Mouse (Mus musculus): ENCODE measurements around the gene D430042O09Rik. TPM values are rescaled to one million over a fixed set of nuclear protein-coding genes. Genes with fewer than 3 reads are reported as not detected.

D430042O09Rik gene
- total RNA-seq, 2 experiments from 2014 or later, result 5.3 to 6.2 TPM

DNA sequence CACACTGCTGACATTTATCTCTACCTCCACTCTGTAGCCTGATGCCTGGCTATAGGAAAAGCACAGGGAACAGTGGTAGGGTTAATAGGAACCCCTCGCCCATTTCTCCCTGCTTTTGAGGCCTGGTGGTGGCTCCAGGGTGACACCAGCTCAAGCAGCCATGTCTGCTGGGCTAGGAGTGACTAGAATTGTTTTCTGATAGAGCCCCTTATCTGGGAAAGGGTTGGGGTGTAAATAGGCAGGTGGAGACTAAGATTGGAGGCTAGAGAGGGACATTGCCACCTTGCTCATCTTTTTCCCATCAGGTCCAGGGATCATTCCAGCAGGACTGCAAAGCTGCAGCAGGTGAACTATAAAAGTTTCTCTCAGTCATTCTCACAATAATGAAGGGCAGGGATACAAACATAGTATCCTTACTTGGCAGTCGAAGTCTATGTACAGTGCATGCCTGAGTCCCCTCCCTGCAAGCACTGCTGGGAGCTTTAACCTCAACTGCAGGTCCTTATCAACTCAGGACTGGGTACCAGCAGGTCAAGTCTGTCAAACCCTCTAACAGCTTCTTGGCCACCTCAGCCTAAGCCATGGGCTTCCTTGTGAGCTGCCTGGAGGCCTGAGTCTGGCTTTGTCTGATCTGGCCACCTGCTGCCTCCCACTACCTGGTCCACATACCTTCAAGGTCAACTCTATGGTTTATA is 39.1 kb downstream of the D430042O09Rik start:
- intact Hi-C loops (cut with DNase I), result loop anchor here (1.0 kb wide), 1 partner anchor 343 kb away; no protein-coding TSS in a partner anchor
- H3K27ac ChIP-seq, result no peak overlapping the region
- no peak overlapping the region for H3K4me3 ChIP-seq
- DNase-seq, result no peak
- TF ChIP-seq CTCF (IDR thresholded peaks at IDR 0.05), result no peak

DNA sequence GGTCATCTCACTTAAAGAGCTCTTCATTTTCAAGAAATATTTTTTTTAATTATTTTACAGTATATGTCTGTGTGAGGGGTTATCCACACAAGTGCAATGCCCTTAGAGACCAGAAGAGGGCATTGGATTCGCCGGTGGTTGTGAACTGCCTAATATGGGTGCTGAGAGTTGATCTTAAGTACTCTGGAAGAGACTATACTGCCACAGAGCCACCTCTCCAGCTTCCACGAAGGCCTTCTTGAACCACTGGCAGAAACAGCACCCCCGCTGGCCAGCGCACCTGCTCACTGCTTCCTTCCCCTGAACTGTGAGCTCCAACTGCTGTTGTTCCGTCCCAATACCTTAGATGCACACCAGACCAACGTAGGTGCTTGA is 39.6 kb downstream of the D430042O09Rik start:
- intact Hi-C loops (cut with DNase I), result loop anchor here (1.0 kb wide), 1 partner anchor 342 kb away; no protein-coding TSS in a partner anchor
- Histone ChIP-seq H3K4me3 (no peak overlapping the region), H3K27ac (no peak overlapping the region)
- TF ChIP-seq CTCF (IDR thresholded peaks at IDR 0.05), result peak; percentile 49
- no peak for DNase-seq

DNA sequence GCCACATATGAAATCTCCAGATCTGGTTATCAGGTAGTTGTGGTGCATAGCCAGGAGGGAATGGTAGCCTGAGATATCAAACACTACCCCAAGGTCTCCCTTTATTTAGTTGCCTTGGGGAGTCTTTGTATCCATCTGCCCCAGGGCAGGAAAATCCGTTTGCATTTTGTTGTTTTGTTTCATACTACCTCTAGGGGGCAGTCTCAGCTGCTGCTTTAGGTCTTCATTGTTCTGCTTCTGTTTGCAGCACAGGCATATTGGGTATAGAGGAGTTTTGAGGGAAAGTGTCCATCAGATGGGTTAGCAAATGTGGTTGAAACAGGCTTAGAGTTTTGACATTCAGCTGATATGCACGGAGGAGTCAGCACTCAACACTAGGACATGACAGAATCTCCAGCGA is 40.5 kb downstream of the D430042O09Rik start:
- peak; percentile 72 for TF ChIP-seq CTCF (IDR thresholded peaks at IDR 0.05)
- Histone ChIP-seq H3K4me3 (no peak overlapping the region), H3K27ac (no peak overlapping the region)
- intact Hi-C loops (cut with DNase I), result no loop called here
- DNase-seq, result no peak

DNA sequence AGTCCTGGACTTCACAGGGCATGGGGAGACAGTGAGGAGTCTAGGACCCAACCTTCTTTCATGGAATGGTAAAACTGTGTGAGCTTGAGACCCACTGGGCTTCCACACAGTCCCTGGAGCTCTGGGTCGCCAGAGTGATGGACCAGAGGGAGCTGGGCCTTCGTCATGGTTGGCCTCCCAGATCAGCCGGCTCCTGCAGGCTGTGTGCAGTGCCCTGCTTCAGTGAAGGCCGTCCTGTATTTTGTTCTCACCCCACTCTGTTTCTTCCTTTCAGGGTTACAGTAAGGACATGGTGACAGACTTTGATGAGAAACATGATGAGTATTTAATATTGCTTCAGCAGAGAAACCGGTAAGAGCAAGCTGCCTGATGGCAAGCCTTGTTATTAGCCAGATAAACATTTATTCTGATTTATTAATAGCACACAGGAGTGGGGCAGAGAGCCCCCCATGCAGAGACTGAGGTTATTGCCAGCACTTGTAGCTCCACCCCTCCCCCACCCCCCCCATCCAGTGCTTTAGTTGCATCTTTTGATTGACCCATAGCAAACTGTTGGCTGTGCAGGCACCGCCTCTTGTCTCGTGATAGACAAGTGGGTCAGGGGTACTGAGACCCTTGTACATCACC is 45.1 kb downstream of the D430042O09Rik start:
- Histone ChIP-seq H3K4me3 (no peak overlapping the region), H3K27ac (no peak overlapping the region)
- no peak for DNase-seq
- no peak for TF ChIP-seq CTCF (IDR thresholded peaks at IDR 0.05)
- intact Hi-C loops (cut with DNase I), result no loop called here

DNA sequence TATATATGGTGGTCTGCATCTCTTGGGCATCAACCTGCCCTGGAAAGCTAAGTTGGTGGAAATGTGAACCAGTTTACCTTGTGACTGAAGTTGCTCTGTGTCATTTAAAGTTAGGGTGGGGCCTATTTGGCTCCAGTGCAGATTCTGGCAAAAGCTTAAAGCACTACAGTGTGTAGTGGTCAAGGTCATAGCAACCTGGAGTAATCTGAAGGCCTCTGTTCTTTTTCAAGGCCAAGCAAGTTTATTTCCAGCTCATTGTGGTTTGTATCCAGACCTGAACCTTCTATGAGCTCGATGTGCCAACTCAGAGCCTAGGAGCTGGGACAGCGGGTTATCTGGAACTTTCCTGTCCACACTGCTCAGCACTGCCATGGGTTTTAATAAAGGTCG is 45.6 kb downstream of the D430042O09Rik start:
- no peak for TF ChIP-seq CTCF (IDR thresholded peaks at IDR 0.05)
- DNase-seq, result no peak
- no peak overlapping the region for H3K27ac ChIP-seq
- intact Hi-C loops (cut with DNase I), result no loop called here
- no peak overlapping the region for H3K4me3 ChIP-seq

DNA sequence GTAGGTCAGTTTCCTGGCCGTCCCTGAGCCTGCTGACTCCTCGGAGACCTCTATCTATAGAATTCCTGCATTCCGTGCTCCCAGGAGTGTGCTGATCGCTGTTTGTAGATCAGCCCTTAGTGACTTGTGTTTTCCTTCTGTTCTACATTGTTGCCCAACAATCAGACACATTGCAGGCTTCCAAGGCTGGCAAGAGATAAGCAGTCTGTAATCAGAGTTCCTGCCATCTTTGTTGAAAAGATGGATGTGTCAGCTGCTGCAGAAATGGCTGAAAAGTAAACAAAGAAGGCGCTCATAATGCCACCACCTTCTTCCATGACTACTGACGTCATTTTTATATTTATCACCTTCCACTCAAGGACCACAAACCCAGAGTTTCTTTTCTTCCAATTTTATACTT is 49.1 kb downstream of the D430042O09Rik start:
- intact Hi-C loops (cut with DNase I), result no loop called here
- DNase-seq, result no peak
- H3K27ac ChIP-seq, result no peak overlapping the region
- no peak for TF ChIP-seq CTCF (IDR thresholded peaks at IDR 0.05)
- no peak overlapping the region for H3K4me3 ChIP-seq

DNA sequence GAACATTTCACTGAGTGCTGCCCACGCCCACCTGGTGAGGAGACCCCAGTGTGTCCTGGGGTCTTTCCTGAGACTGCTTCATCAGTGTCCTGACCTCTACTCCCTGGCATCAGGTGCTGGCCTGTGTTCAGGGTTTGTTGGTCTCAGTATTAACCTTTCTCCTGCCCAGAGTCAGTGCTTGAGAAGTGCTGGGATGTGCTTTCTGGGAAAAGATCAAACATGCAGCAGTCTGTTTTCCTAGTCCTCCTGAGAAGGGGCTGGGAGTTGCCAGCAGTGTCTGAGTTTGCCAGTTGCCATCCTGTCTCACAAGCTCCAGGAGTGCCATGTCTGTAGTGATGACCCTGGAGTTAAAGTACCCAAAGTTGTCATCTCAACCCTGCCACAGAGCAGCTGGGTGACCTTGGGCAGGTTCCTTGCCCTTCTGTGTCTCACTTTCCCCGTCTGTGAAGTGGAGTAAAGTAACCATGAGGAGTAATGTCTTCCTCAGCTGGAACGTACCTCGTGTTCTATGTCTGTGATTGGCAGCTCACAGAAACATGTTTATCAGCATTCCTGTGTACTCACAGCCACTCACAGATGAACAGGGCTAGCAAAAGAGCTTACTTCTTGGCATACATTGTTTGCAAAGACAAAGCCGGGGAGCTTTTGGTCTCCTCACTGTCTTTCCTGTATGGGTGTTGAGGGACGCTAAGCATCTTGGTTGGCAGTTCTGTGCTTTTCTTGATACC is 50.4 kb downstream of the D430042O09Rik start:
- no peak for DNase-seq
- TF ChIP-seq CTCF (IDR thresholded peaks at IDR 0.05), result no peak
- no peak overlapping the region for H3K27ac ChIP-seq
- no peak overlapping the region for H3K4me3 ChIP-seq
- intact Hi-C loops (cut with DNase I), result no loop called here

DNA sequence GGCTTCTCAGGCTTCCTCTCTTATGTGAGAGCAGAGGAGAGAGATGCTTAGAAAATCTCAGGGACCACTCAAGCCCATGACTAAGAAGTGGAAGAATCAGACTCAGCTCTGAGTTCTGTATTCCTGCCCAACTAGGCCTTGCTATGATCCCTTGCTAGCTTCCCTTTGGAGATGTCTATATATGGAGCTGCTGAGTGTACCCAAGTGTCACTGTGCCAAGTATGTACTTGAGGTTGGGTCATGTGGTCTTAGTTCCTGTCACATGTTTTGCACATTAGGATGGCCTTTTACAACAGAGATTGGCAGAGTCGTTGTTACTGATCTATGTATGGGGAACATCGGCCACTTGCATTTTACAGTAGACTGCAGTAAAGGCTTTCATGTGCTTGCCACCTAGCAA is 54.6 kb downstream of the D430042O09Rik start:
- TF ChIP-seq CTCF (IDR thresholded peaks at IDR 0.05), result no peak
- DNase-seq, result no peak
- no peak overlapping the region for H3K27ac ChIP-seq
- no peak overlapping the region for H3K4me3 ChIP-seq
- intact Hi-C loops (cut with DNase I), result no loop called here

DNA sequence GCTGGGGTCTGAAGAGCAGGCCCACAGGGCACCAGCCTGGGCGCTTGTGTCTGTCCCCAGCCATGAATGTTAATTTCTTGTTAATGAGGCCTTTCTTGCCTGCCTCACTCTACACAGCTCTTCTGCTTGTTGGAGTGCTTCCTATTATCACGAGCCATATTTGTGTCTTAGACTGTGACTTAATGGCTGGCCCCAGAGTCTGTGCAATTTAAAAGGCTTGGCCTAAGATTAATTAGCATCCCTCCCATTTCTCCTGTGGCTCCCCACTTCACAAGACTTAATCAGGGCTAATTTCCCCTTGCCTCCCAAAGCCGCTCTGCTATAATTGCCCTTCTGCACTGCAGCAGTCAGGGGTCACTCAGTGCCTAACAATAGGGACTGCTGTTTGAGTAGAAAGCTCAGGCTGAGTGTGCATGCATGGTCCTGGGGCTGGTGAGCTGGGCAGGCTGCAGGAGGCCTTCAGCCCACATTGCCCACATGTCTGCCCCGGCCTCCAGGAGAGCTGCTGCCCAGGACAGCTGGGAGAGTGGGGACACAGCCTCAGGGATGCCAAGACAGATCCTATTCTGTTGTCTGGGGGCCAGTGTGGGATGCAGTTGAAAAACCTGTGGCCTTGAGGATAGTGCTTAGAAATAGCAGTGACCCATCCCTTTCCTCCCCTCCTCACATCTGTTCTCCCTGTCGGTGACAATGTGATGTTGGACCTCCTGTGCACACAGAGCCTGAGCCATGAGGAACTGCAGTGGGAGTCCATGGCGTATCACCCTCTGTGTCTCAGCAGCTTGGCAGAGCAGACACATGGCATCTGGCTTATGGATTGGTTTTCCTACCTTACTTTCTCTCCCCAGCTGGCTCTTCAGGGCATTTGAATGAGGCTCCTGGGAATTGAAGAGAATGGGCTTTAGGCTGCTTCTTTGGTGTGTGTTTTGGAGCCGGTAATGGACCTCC is 55.5 kb downstream of the D430042O09Rik start:
- no peak for TF ChIP-seq CTCF (IDR thresholded peaks at IDR 0.05)
- Histone ChIP-seq H3K27ac (no peak overlapping the region), H3K4me3 (no peak overlapping the region)
- intact Hi-C loops (cut with DNase I), result no loop called here
- DNase-seq, result no peak

DNA sequence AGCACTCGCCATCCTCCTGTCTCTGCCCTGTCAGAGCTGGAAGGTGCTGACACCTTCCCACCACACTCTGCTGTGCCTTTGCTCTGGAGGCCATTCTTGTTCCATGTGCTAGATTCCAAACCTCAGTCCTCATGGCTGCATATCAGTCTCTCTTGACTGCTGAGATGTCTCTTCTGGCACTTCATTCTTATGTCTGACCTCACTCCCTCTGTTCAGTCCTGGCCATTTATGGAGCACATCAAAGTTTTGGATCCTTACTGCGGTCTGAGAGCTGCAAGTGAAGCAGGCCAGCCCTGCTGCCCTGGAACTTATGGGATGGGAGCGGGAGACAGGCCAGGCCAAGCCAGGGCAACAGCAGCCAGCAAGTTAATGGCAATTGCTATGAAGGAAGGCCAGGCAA is 56.7 kb downstream of the D430042O09Rik start:
- TF ChIP-seq CTCF (IDR thresholded peaks at IDR 0.05), result no peak
- H3K27ac ChIP-seq, result no peak overlapping the region
- intact Hi-C loops (cut with DNase I), result no loop called here
- no peak overlapping the region for H3K4me3 ChIP-seq
- no peak for DNase-seq

DNA sequence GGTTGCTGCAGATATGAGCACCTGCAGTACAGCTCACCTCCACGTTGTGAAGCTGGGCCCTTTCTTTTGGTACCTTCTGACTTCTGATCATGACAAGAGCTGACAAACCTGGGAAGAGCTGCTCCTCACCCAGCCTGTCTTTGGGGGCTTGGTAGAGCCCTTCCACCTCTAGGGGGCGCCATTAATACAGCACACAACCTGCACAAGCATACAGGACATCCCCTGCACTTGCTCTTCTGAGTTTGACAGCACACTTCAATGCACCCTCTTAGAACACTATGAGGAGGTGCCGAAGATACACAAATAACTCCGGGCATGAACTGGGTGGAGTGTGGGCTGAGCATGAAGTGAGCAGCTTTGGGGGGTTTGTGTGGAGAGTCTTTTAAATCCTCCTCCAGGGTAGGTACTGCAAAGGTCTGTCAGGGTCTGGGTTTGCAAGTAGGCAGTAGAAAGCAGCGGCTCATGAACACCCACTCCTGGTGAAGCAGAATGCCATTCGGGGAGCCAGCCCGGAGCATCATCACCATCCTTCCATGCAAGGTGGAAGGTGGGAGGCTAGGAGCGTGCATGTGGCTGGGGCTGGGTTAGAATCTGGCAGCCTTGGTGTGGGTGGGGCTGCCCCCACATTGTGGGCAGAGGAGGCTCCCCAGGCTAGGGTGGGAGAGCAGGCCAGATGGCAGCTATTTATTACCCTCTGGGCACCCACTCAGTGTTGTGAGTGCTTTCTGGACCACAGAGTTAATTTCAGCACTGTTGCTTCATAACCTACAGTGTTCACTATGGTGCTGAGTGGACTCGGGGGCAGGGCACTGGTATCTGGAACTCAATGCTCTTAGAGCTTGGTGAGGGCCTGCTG is 59.5 kb downstream of the D430042O09Rik start:
- intact Hi-C loops (cut with DNase I), result loop anchor here (2.0 kb wide), 1 partner anchor 322 kb away; no protein-coding TSS in a partner anchor
- Histone ChIP-seq H3K4me3 (no peak overlapping the region), H3K27ac (no peak overlapping the region)
- peak; percentile 81 for TF ChIP-seq CTCF (IDR thresholded peaks at IDR 0.05)
- DNase-seq, result peak; percentile 67
